10 mouse cellular contexts compared by ENCODE assay signal in genomic region chr13:58523011-58523760, GRCm38 (mm10).
A peak's percentile ranks its signal among the peaks of the same experiment; 100 is the strongest.
DNase-seq lines count a peak whose midpoint lies in the region; ATAC-seq lines count a peak whose summit lies in the region.
"Had no signal": no experiment of that assay in that cellular context is flagged by ENCODE, and none has a peak within 500 bp of the region (broad histone marks: within the 10 kb centered on the region; RNA-seq: fewer than 3 reads in every experiment).

No protein-coding gene starts in this region.

- no peaks in the 10 kb centered on the region for H3K9me3 ChIP-seq in lung, embryonic 15.5 days
- no peaks in the 10 kb centered on the region for H3K9me3 ChIP-seq in embryonic facial prominence, embryonic 14.5 days (ENCODE audit: control insufficient read depth, low read length)
- no peaks in the 10 kb centered on the region for H3K9me3 ChIP-seq in limb, embryonic 10.5 days (replicated peaks)
- no peaks in the 10 kb centered on the region for H3K9me3 ChIP-seq in neural tube, embryonic 13.5 days

- no peak overlapping the region for H3K27ac ChIP-seq in lung, embryonic 15.5 days
- no peak overlapping the region for H3K27ac ChIP-seq in embryonic facial prominence, embryonic 14.5 days (replicated peaks; ENCODE audit: low read depth, low read length)
- H3K27ac ChIP-seq in limb, embryonic 10.5 days = 0 out of 2 replicates have a peak overlapping the region, but pooled peaks have one; percentile 50
- H3K27ac ChIP-seq in neural tube, embryonic 13.5 days (replicated peaks) = no peak overlapping the region

- H3K27me3 ChIP-seq in lung, embryonic 15.5 days = peaks cover 29% of the 10 kb centered on the region
- no peaks in the 10 kb centered on the region; the same call in 1 of the 2 replicates for H3K27me3 ChIP-seq in embryonic facial prominence, embryonic 14.5 days (replicated peaks; ENCODE audit: control insufficient read depth, insufficient read depth, low read length)
- peaks cover 21% of the 10 kb centered on the region for H3K27me3 ChIP-seq in limb, embryonic 10.5 days (ENCODE audit: low read depth, poor library complexity, severe bottlenecking)
- peaks cover 5% of the 10 kb centered on the region; the same call in 1 of the 2 replicates for H3K27me3 ChIP-seq in neural tube, embryonic 13.5 days
- H3K27me3 ChIP-seq: Patski had no signal

- no peak for DNase-seq in lung, postnatal 4 days
- DNase-seq in embryonic facial prominence, embryonic 14.5 days (ENCODE audit: low spot score) = peak; percentile 65
- DNase-seq in limb, embryonic 10.5 days (ENCODE audit: low spot score) = peak; percentile 61
- DNase-seq in spleen, adult 12 weeks (ENCODE audit: low spot score) = no peak
- no peak for DNase-seq in cerebellum, postnatal 36 days
- no peak for DNase-seq in right cerebral cortex, postnatal 10 days (ENCODE audit: low spot score in 2 of 2)
- DNase-seq: heart, postnatal 4 days had no signal

- no peaks in the 10 kb centered on the region for H3K36me3 ChIP-seq in lung, embryonic 15.5 days
- no peaks in the 10 kb centered on the region for H3K36me3 ChIP-seq in embryonic facial prominence, embryonic 14.5 days (ENCODE audit: control insufficient read depth, insufficient read depth, low read length)
- no peaks in the 10 kb centered on the region for H3K36me3 ChIP-seq in limb, embryonic 10.5 days
- no peaks in the 10 kb centered on the region for H3K36me3 ChIP-seq in neural tube, embryonic 13.5 days

- H3K4me1 ChIP-seq in lung, embryonic 15.5 days = peaks cover 8% of the 10 kb centered on the region; the same call in 1 of the 2 replicates
- peaks cover 7% of the 10 kb centered on the region for H3K4me1 ChIP-seq in embryonic facial prominence, embryonic 14.5 days (ENCODE audit: control insufficient read depth, insufficient read depth, low read length)
- H3K4me1 ChIP-seq in limb, embryonic 10.5 days = peaks cover 19% of the 10 kb centered on the region
- H3K4me1 ChIP-seq in neural tube, embryonic 13.5 days (replicated peaks) = no peaks in the 10 kb centered on the region

- peak overlapping the region; percentile 34 for H3K4me2 ChIP-seq in lung, embryonic 15.5 days
- peak overlapping the region; percentile 45 for H3K4me2 ChIP-seq in embryonic facial prominence, embryonic 14.5 days (ENCODE audit: low read depth, low read length)
- peak overlapping the region; percentile 31 for H3K4me2 ChIP-seq in neural tube, embryonic 13.5 days

- H3K9ac ChIP-seq in lung, embryonic 15.5 days = no peak overlapping the region
- peak overlapping the region; percentile 34; the same call in 1 of the 2 replicates for H3K9ac ChIP-seq in embryonic facial prominence, embryonic 14.5 days (ENCODE audit: low read depth, low read length)
- peak overlapping the region; percentile 17; the same call in 1 of the 2 replicates for H3K9ac ChIP-seq in neural tube, embryonic 13.5 days

- ATAC-seq in lung, embryonic 15.5 days (ENCODE audit: borderline replicate concordance, extremely low read depth, low FRiP score, low TSS enrichment) = peak; percentile 49; the same call in 1 of the 2 replicates
- peak; percentile 79; the same call in 1 of the 2 replicates for ATAC-seq in embryonic facial prominence, embryonic 14.5 days (ENCODE audit: low read depth)
- 0 out of 2 replicates have a peak, but pooled peaks have one; percentile 19 for ATAC-seq in neural tube, embryonic 13.5 days (ENCODE audit: low read depth)
- ATAC-seq: Patski had no signal

- H3K4me3 ChIP-seq in lung, embryonic 15.5 days = no peak overlapping the region
- no peak overlapping the region for H3K4me3 ChIP-seq in embryonic facial prominence, embryonic 14.5 days (ENCODE audit: low read depth, low read length)
- peak overlapping the region; percentile 35 for H3K4me3 ChIP-seq in limb, embryonic 10.5 days
- no peak overlapping the region for H3K4me3 ChIP-seq in neural tube, embryonic 13.5 days

- WGBS in lung, embryonic 15.5 days = 4% methylated on average over 20 of the region's 20 CpGs
- 16% methylated on average over 20 of the region's 20 CpGs for WGBS in embryonic facial prominence, embryonic 14.5 days
- WGBS in limb, embryonic 10.5 days = 13% methylated on average over 20 of the region's 20 CpGs
- WGBS in neural tube, embryonic 13.5 days = 27% methylated on average over 20 of the region's 20 CpGs

Comparison
In these comparisons a context has a peak if more than half of its experiments do, and no peak if none do; other contexts are left out.
1. ATAC-seq: peak in every context shown above with its lines; median percentile 79 in embryonic facial prominence, embryonic 14.5 days; 49 in lung, embryonic 15.5 days; 19 in neural tube, embryonic 13.5 days.
2. DNase-seq: peak in embryonic facial prominence, embryonic 14.5 days (single experiment) and limb, embryonic 10.5 days (single experiment); none in lung, postnatal 4 days (0 of 2), spleen, adult 12 weeks (single experiment), cerebellum, postnatal 36 days (0 of 2) and right cerebral cortex, postnatal 10 days (0 of 2).
3. Peak in every context shown above with its lines, with median percentiles within 50 percentile points of each other: H3K4me2 ChIP-seq.